Mouse (Mus musculus): ENCODE results near the gene Treh. TPM values are rescaled to one million over a fixed set of nuclear protein-coding genes. Genes with fewer than 3 reads are reported as not detected.

Treh gene
- total RNA-seq, 2 experiments from 2014 or later: not detected

- DNase-seq: no peak
These were observed 5.3 kb downstream of the Treh start for GRCm38 (mm10) chr9:44678288-44678871.

GRCm38 (mm10) chr9:44679565-44679964, 6.5 kb downstream of the Treh start:
- DNase-seq: no peak

DNA sequence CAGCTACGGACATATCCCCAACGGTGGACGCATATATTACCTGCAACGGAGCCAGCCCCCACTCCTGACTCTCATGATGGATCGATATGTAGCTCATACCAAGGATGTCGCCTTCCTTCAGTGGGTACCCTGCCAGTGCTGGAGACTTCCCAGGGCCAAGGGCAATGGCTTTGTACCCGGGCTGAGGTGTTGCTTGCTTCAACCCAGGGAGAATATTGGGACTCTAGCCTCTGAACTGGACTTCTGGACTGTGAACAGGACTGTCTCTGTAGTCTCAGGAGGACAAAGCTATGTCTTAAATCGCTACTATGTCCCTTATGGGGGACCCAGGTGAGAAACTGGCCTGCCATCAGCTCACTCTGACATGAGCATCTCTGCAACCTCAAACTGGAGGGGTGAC, 10.0 kb downstream of the Treh start:
- DNase-seq: no peak

DNA sequence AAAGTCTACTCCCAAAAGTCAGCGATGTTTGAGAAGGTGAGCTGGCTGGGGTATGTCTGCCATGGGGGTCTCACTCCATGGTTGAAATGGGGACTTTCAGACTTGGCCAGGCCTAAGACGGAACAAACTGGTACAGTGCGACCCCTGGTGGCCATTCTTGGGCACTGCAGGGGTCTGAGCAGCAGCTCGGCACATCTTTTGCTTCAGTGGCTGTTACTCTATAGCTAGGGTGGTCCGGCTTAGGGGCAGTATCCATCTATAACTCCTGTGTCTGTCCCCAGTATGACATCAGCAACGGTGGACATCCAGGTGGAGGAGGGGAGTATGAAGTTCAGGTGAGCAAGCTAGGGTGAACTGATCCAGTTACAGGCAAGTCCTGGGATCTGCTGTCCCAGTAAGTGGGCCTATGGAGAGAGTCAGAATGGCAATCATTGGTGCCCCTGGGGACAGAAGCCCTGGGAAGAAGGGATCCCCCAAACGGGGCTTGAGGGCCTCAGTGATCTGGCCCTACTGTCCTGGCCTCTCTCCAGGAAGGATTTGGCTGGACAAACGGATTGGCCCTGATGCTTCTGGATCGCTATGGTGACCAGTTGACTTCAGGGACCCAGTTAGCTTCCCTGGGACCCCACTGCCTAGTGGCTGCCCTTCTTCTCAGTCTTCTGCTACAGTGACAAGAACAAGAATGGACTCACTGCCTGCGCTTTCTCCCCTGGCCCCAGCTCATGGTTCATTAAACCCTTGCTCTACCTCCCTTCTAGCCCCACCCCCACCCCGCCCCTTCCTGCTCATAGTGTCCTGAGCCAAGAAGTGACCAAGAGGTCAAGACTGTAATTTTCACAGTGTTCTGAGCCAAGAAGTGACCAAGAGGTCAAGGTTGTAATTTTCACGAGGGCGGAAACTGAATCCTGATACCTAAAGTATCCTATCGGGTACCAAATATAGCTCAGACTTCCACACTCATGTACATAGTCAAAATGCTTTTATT, 12.6 kb downstream of the Treh start:
- peak; percentile 84 for DNase-seq

GRCm38 (mm10) chr9:44686638-44687037, 13.6 kb downstream of the Treh start:
- DNase-seq: no peak

GRCm38 (mm10) chr9:44688013-44688412, 15.0 kb downstream of the Treh start:
- no peak for DNase-seq

- DNase-seq: no peak
These were observed 17.6 kb downstream of the Treh start for GRCm38 (mm10) chr9:44690641-44691040.

DNA sequence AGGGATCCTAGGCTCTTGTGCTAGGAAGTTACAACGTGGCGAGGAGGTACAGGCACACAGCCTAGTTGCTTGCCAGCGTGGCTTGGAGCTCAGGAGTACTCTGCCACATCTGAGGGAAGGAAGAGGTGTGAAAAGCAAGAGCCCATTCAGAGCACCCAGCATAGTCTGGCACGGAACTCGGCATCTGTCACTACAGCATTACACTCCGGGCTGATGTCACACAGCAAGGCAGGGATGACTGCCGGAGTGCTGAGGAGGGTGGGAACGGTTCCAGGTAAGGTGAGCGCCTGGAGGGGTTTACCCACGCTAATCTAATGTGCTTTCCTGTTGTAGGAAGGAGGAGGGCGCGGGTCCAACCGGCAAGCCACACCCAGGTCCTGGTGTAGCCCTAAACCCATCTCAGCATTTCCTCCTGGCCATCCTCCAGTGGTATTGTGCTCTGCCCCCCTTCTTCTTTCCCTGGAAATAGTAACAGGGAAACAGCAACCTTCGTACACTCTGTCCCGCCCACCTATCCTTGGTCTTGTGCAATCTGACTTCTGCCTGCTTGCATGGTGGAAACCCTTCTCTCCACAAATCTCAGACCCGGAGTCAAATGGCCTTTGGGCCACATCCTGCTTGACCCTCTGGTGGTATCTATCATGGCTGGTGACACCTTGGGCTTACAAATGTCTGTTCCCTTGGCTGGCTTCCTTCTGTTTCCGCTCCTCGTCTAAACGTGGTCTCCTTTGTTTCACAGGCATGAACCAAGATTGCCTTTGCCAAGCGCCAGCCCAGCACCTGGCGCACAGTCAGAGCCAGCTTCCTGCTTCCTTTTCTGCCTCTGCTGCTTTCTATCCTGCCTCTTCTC, 18.9 kb downstream of the Treh start:
- DNase-seq: peak; percentile 70

GRCm38 (mm10) chr9:44693071-44693470, 20.0 kb downstream of the Treh start:
- DNase-seq: no peak

- DNase-seq: no peak
These were observed 24.8 kb downstream of the Treh start for GRCm38 (mm10) chr9:44697866-44698265.

GRCm38 (mm10) chr9:44699196-44699595, 26.2 kb downstream of the Treh start:
- DNase-seq: no peak

GRCm38 (mm10) chr9:44699730-44700129, 26.7 kb downstream of the Treh start:
- DNase-seq: no peak

GRCm38 (mm10) chr9:44707749-44708428, 34.9 kb downstream of the Treh start:
- DNase-seq: no peak

GRCm38 (mm10) chr9:44708429-44708765, 35.4 kb downstream of the Treh start:
- peak; percentile 93 for DNase-seq

DNA sequence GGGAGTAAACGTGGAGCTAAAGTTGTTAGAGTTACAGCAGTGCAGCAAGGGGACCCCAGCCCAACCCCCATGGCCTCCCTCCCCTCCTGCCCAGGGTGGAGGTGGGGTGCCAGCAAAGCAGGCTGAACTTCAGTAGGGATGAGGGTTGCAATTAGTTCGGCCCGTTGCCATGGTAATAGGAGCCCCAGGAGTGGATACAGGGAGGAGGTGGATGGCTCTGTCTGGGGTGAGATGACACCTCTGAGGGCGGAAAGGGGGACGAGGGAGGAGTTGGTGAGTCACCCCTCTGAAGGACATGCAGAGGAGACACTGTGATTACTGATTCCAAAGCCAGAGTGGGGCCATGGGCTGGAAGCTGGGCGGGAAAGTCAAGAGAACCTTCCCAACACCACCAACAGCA, 35.9 kb downstream of the Treh start:
- peak; percentile 72 for DNase-seq

- DNase-seq: peak; percentile 54
These were observed 36.6 kb downstream of the Treh start for GRCm38 (mm10) chr9:44709600-44709999.

DNA sequence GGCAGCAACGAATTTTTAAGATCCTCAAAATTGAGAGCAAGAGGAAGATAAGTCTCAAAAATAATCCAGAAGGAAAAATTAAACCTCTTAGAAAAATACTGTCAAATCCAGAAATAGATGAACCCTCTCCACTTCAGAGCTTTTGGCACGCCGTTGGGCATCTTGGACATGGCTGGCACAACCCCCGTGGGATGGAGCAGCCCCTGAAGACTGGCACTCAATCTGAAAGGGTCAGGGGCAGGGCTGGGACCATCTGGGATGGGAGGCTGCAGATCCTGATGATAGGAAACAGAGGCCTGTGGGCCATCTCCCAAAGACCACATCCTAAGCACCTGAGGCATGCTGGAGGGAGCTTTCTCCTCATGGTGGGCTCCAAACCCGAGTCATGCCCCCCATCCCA, 37.2 kb downstream of the Treh start:
- no peak for DNase-seq

GRCm38 (mm10) chr9:44711602-44712001, 38.6 kb downstream of the Treh start:
- peak; percentile 35 for DNase-seq

- no peak for DNase-seq
These were observed 40.0 kb downstream of the Treh start for GRCm38 (mm10) chr9:44713080-44713479.

GRCm38 (mm10) chr9:44713574-44713973, 40.5 kb downstream of the Treh start:
- DNase-seq: no peak

DNA sequence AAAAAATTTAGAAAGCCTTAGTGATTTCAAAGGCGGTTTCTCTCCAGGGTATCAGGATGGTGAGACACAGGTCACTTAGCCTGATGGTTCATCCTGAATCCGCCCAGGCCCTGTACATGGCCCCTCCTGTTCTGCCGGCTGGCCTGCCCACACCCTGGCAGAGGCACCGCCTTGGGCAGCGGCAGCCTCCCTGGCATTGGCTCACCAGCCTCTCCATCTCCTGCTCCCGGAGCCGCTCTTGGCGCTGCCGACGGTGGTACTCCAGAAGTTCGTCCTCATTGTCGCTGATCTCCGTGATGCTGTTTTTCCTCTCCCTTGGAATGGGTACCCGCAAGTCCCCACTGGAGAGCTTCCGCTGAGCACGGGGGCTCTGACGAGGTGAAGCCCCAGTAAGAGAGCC, 42.1 kb downstream of the Treh start:
- DNase-seq: no peak

DNA sequence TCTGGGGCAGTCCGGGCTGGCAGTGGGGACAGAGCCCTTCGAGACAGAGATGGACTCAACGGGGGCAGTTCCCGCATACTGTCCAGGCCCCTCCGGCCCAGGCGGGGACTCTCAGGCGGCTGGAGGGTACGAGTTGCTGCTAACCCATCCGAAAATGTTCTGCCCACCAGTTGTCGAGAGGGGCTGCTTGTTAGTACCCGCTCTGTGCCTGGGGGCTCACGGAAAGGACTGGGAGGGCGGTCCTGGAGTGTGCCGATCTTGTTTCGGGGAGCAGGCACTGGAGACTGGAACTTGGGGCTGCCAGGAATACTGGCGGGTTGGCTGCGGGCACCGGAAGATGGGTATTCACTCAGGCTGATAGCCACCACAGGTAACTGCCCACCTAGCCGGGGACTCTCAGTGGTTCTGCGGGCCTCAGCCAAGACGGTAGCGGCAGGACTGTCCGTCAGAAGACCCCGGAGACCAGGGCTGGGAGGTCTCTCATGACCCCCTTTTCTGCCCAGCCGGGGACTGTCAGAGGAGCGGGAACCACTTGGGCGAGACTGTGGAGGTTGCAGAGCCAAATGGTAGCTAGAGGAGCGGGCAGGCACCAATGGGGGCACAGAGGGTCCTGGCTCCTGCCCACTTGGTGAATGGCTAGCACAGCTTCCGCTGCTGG, 42.8 kb downstream of the Treh start:
- no peak for DNase-seq

Measured in adrenal gland, postnatal 10 days (tissue).